Mouse (Mus musculus) erythroblast, embryonic 14.5 days (primary cell): ENCODE results near the gene Krt222. TPM values are rescaled to one million over a fixed set of nuclear protein-coding genes. Genes with fewer than 3 reads are reported as not detected.

ENCODE experiments used
- H3K27me3 ChIP-seq: 2 replicates; pipeline ENCODE4 v1.6.1; 2012; ENCODE audit warnings: inconsistent platforms; ENCODE audit not compliant: control insufficient read depth
- H3K36me3 ChIP-seq: 2 replicates; pipeline ENCODE4 v1.6.1; 2012; ENCODE audit warnings: mild to moderate bottlenecking, inconsistent platforms; ENCODE audit not compliant: control insufficient read depth
- H3K4me1 ChIP-seq: 2 replicates; pipeline ENCODE4 v1.6.1; 2012; ENCODE audit warnings: inconsistent platforms; ENCODE audit not compliant: control insufficient read depth
- H3K4me3 ChIP-seq: replicated peaks from 2 replicates; pipeline ENCODE3; 2012; ENCODE audit warnings: moderate library complexity, mild to moderate bottlenecking, inconsistent platforms
- H3K9me3 ChIP-seq: 2 replicates; pipeline ENCODE4 v1.6.1; 2012; ENCODE audit warnings: low read length, inconsistent platforms, mixed read lengths; ENCODE audit not compliant: control insufficient read depth
- GATA1 ChIP-seq: IDR thresholded peaks from 2 replicates; pipeline ENCODE4 v1.6.1; 2012; ENCODE audit warnings: low read length, inconsistent platforms, mixed read lengths
- TAL1 ChIP-seq: IDR thresholded peaks from 3 replicates; pipeline ENCODE4 v1.6.1; 2012; ENCODE audit warnings: low read length, inconsistent platforms, mixed read lengths
- polyA plus RNA-seq: library from polyadenylated mRNA; stranded (reverse); fragments of >175 nt; gene quantifications from 2 replicates; pipeline ENCODE4 v1.2.3, GENCODE M21; 2012

Krt222 gene
- polyA plus RNA-seq, 1 experiment, result 0.02 TPM

GRCm38 (mm10) chr11:99269192-99269591 lies 25.3 kb upstream of the Krt222 start:
- Histone ChIP-seq H3K4me1 (no peaks in the 10 kb centered on the region), H3K9me3 (no peaks in the 10 kb centered on the region), H3K27me3 (no peaks in the 10 kb centered on the region), H3K36me3 (no peaks in the 10 kb centered on the region), H3K4me3 (no peak overlapping the region)
- TF ChIP-seq TAL1, result no peak
- TF ChIP-seq GATA1, result no peak

GRCm38 (mm10) chr11:99265796-99266195 lies 21.9 kb upstream of the Krt222 start:
- no peaks in the 10 kb centered on the region for H3K9me3 ChIP-seq
- H3K36me3 ChIP-seq, result no peaks in the 10 kb centered on the region
- H3K4me1 ChIP-seq, result no peaks in the 10 kb centered on the region
- H3K27me3 ChIP-seq, result no peaks in the 10 kb centered on the region
- TF ChIP-seq TAL1 (no peak), GATA1 (no peak)
- no peak overlapping the region for H3K4me3 ChIP-seq

GRCm38 (mm10) chr11:99265220-99265619 lies 21.3 kb upstream of the Krt222 start:
- Histone ChIP-seq H3K4me1 (no peaks in the 10 kb centered on the region), H3K9me3 (no peaks in the 10 kb centered on the region), H3K4me3 (no peak overlapping the region), H3K36me3 (no peaks in the 10 kb centered on the region), H3K27me3 (no peaks in the 10 kb centered on the region)
- TF ChIP-seq GATA1 (no peak), TAL1 (no peak)

GRCm38 (mm10) chr11:99256213-99256612 lies 12.3 kb upstream of the Krt222 start:
- no peaks in the 10 kb centered on the region for H3K27me3 ChIP-seq
- H3K9me3 ChIP-seq, result no peaks in the 10 kb centered on the region
- H3K36me3 ChIP-seq, result no peaks in the 10 kb centered on the region
- no peak overlapping the region for H3K4me3 ChIP-seq
- no peaks in the 10 kb centered on the region for H3K4me1 ChIP-seq
- no peak for TF ChIP-seq TAL1
- no peak for TF ChIP-seq GATA1

- no peaks in the 10 kb centered on the region for H3K4me1 ChIP-seq
- no peak overlapping the region for H3K4me3 ChIP-seq
- H3K36me3 ChIP-seq, result no peaks in the 10 kb centered on the region
- no peaks in the 10 kb centered on the region for H3K27me3 ChIP-seq
- H3K9me3 ChIP-seq, result no peaks in the 10 kb centered on the region
- TF ChIP-seq TAL1, result no peak
- no peak for TF ChIP-seq GATA1
These were observed 11.4 kb upstream of the Krt222 start for GRCm38 (mm10) chr11:99255316-99255715.

GRCm38 (mm10) chr11:99253893-99254292 lies 10.0 kb upstream of the Krt222 start:
- no peaks in the 10 kb centered on the region; the same call in 1 of the 2 replicates for H3K27me3 ChIP-seq
- no peaks in the 10 kb centered on the region for H3K36me3 ChIP-seq
- no peak for TF ChIP-seq GATA1
- TF ChIP-seq TAL1, result no peak
- no peaks in the 10 kb centered on the region for H3K4me1 ChIP-seq
- H3K4me3 ChIP-seq, result no peak overlapping the region
- H3K9me3 ChIP-seq, result no peaks in the 10 kb centered on the region

- H3K27me3 ChIP-seq, result no peaks in the 10 kb centered on the region; the same call in 1 of the 2 replicates
- no peaks in the 10 kb centered on the region for H3K36me3 ChIP-seq
- H3K4me1 ChIP-seq, result no peaks in the 10 kb centered on the region
- H3K4me3 ChIP-seq, result no peak overlapping the region
- H3K9me3 ChIP-seq, result no peaks in the 10 kb centered on the region
- TF ChIP-seq GATA1, result no peak
- no peak for TF ChIP-seq TAL1
These were observed 8.8 kb upstream of the Krt222 start for GRCm38 (mm10) chr11:99252671-99253070.

- no peaks in the 10 kb centered on the region for H3K9me3 ChIP-seq
- no peaks in the 10 kb centered on the region for H3K4me1 ChIP-seq
- TF ChIP-seq TAL1 (no peak), GATA1 (no peak)
- H3K36me3 ChIP-seq, result no peaks in the 10 kb centered on the region
- H3K27me3 ChIP-seq, result no peaks in the 10 kb centered on the region; the same call in 1 of the 2 replicates
- no peak overlapping the region for H3K4me3 ChIP-seq
These were observed 6.8 kb upstream of the Krt222 start for GRCm38 (mm10) chr11:99250666-99251065.

- TF ChIP-seq GATA1 (no peak), TAL1 (no peak)
- Histone ChIP-seq H3K4me1 (no peaks in the 10 kb centered on the region), H3K36me3 (no peaks in the 10 kb centered on the region), H3K9me3 (no peaks in the 10 kb centered on the region), H3K4me3 (no peak overlapping the region), H3K27me3 (no peaks in the 10 kb centered on the region; the same call in 1 of the 2 replicates)
These were observed 6.4 kb upstream of the Krt222 start for GRCm38 (mm10) chr11:99250241-99250640.

GRCm38 (mm10) chr11:99249115-99249514 lies 5.2 kb upstream of the Krt222 start:
- TF ChIP-seq TAL1 (no peak), GATA1 (no peak)

More at GRCm38 (mm10) chr11:99249115-99249514, 5.2 kb upstream of the Krt222 start:
- Histone ChIP-seq H3K9me3 (no peaks in the 10 kb centered on the region), H3K4me1 (no peaks in the 10 kb centered on the region), H3K4me3 (no peak overlapping the region), H3K36me3 (no peaks in the 10 kb centered on the region), H3K27me3 (peaks cover 2% of the 10 kb centered on the region)
